Mouse (Mus musculus) mouse trophoblast stem cell (cell line): ENCODE results near the gene Frmd5.
"Not testable (repeated sequence)": the region's sequence is repeated elsewhere in the genome, so short reads cannot be mapped to it uniquely, and the experiment has no call there.

Experiments
- in situ Hi-C, 2 experiments: fragments of 300-500 bp; cut with MseI, MboI; formaldehyde crosslinking; loops; 2 replicates in 1 of 2; 3 replicates in 1 of 2; pipeline ENCODE4 v1.15.1; 2025

Gene Frmd5

DNA sequence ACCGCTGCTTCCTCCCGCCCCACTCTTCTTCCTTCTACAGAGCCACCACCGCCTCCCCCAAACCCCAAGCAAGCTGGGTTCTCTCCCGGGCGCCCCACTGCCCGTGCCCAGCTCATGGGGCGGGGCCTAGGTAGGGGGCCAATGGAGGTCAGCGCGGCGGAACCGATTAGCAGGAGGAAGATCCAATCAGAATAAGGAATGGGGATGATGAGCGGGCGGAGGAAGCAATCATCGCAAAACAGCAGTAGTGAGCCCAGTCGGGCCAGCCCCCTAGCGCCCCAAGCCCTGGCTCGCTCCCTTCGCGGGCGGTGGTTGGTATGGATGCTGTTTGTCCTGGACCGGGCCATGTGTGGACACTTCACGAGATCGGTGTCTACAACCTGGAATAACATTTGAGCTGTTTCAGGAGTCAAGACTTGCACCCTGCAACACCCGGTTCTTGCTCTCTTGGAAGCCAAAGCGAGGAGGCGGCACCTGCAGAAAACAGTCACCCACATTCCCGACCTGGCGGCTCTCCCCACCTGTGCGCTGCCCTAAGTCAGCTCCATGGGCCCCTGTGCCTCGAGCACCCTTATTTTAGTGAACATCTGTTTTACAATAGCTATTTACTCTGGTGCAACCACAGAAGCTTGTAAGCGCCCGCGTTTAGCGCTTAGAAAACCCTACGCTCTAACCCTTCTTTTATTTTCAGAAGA is at the start of gene Frmd5:
TSS of gene Frmd5 (minus strand) at position 129 of the 695 bp plus-strand sequence.
- in situ Hi-C loops = no loop called here

GRCm38 (mm10) chr2:121853974-121854373 is 47.1 kb upstream of the Frmd5 start:
- in situ Hi-C loops = no loop called here

DNA sequence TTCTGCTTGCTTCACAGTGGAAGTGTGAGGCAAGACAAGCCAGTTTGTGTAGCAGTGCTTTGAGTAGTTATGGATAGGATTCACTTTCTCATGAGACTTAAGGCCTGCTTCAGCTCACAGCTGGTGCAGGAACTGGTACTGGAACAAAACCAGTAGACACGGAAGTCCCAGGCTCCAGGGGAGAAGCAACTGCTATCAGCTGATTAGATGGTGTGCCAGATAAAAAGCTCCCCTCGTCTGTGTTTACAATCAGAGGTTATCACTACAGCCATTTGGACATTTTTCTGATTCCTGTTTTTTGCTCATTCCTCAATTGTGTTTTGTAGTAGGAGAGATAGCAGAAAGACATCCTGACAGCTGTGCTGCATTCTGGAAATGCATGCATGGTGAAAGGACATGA is 45.2 kb upstream of the Frmd5 start:
- in situ Hi-C loops = no loop called here

DNA sequence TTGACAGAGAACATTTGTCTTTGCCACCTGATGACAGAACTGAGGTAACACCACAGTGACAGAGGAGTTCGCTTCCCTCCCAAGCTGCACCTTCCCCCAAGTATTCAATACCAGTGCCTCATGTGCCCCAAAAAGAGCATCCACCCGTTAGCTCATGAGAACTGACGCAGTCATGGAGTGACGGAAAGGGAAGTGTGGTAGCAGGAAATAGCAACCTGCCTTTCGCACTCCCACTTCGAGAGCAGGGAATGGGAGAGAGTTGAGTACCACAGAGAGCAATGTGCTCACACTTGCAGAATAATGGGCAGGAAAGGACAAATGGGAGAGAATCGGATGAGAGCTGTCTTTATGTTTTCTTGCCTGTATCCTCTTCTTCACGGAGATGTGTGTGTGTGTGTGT is 39.2 kb upstream of the Frmd5 start:
- in situ Hi-C loops = no loop called here

- in situ Hi-C loops = no loop called here
These were observed 35.4 kb upstream of the Frmd5 start for GRCm38 (mm10) chr2:121842249-121842648.

DNA sequence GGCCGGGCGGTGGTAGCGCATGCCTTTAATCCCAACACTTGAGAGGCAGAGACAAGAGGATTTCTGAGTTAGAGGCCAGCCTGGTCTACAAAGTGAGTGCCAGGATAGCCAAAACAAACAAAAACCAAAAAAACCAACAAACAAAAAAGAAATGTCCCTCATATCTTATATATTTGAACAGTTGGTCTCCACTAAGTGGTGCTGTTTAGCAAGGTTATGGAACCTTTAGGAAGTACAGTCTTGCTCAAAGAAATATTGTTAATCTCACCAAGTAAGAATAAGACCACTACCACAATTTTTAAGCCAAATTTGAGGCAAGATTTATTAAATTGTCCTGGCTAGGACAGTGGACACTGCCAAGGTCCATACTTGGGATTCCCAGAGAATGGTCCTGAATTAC is 34.6 kb upstream of the Frmd5 start:
- in situ Hi-C loops = no loop called here

GRCm38 (mm10) chr2:121834926-121835325 is 28.0 kb upstream of the Frmd5 start:
- in situ Hi-C loops = loop anchor here in 1 of 2 experiments (10.0 kb wide), 1 partner anchor 260 kb away; no protein-coding TSS in a partner anchor

DNA sequence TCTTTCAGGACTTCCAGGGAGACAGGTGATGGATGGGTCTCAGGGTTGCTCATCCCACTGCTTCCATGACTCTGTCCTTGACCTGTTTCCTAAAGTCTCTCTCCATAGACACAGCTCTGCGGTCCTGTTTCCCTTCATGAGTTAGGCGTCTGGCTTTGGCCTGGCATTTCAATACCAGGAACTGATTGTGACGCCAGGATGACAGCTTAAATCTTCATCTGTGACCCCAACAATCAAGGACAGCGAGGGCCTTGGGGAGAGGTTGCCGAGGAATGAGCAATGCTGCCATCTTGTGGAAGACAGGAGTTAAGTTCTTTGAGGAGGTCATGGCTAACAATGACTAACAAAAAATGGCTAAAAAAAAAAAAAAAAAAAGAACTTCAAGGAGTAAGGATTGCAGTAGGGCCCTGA is 25.6 kb upstream of the Frmd5 start:
- in situ Hi-C loops = loop anchor here in 1 of 2 experiments (10.0 kb wide), 1 partner anchor 258 kb away; no protein-coding TSS in a partner anchor

GRCm38 (mm10) chr2:121828411-121828810 is 21.5 kb upstream of the Frmd5 start:
- in situ Hi-C loops = no loop called here

DNA sequence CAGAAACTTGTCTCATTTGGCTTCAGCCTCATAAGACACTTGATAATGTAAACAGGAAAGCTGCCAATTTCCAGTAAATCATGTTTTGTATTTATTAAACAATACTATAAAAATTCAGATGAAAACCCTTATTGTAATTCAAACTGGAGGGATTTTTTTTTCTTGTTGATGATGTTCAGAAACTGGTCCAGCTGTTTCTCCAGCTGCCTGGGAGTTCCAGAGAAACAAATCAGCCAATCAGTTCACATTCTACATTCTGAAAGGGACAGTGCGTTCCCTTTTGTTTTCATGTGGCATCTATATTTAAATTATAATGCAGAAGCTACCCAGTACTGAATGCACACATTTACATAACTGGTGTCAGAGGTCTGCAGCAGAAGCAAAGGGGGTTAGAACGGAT is 19.3 kb upstream of the Frmd5 start:
- in situ Hi-C loops = no loop called here

DNA sequence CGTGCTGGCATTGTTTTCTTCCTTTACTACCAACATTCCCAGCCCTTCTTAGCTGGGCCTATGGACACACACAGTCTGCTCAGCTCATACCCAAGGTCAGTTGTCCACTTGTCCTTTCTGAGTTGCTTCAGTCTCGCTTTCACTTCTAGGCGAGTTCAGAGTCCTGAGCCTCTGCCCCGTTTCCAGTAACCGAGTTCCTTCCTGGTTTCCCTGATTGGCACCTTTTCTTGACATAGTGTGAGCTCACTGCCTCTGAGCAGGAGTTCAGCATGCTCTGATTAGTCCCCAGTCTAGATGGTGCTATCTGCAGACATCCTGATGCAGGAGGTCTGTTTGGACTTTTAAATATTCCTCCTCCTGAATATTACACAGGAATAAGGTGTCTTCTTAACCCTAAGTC is 17.8 kb upstream of the Frmd5 start:
- in situ Hi-C loops = no loop called here

DNA sequence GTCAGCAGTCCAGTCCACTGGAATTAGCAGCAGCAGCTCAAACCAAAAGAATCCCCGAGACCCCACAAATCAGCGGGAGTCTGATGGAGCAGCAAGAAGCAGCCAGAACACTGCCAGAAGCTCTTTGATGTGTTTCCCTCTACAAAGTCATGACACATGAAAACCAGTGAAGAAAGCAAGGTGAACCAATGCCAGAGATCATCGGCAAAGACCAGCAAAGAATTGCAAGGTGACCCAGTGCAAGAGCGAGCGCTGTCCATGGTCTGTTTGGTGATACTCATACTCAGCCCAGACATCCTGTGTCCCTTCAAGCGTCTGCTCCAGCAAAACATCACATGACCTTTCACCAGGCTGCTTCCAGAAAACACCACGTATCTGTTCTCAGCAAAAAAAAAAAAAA is 14.9 kb upstream of the Frmd5 start:
- in situ Hi-C loops = no loop called here

- in situ Hi-C loops = not testable (repeated sequence)
These were observed 4.0 kb upstream of the Frmd5 start for GRCm38 (mm10) chr2:121810876-121811275.

DNA sequence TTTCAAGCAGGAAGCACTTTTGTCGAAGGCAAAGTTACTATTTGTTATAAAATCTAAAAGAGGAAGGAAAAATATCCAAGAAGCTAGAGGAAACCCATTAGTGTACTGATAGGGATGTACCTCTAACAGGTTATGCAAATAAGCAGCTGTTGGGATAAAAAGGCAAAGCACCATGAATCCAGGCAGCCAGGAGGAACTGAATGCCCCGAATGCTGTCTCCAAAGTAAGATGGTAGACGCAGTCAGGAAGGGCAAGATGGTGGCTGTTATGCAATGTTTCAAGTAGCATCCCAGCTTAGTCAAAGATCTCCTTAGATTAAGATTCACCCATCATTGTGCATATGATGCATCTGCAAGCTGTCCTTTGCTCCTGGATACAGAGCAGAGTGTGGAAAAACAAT is 2.2 kb upstream of the Frmd5 start:
- in situ Hi-C loops = no loop called here

- in situ Hi-C loops = no loop called here
These were observed 530 bp downstream of the Frmd5 start for GRCm38 (mm10) chr2:121806171-121806943.

DNA sequence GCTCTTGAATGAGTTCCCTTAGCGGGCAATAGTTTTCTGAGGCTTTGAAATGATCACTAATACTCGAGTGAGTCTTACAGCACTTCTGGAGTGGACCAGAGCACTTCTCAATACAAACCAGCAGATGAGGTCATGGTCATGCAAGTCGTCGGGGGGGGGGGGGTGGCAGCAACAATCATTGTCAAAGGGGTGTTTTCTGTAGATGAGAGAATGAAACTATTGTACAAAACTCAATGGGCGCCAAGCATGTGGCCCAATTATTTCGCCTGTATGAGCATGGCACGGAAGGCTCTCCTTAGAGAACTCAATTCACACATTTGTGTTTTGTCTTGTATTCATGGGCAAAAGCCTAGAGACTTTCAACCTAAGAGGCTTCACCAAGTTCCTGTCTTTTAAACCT is 7.8 kb downstream of the Frmd5 start:
- in situ Hi-C loops = no loop called here

GRCm38 (mm10) chr2:121795995-121796394 is 10.9 kb downstream of the Frmd5 start:
- in situ Hi-C loops = no loop called here

- in situ Hi-C loops = no loop called here
These were observed 17.1 kb downstream of the Frmd5 start for GRCm38 (mm10) chr2:121789777-121790176.

DNA sequence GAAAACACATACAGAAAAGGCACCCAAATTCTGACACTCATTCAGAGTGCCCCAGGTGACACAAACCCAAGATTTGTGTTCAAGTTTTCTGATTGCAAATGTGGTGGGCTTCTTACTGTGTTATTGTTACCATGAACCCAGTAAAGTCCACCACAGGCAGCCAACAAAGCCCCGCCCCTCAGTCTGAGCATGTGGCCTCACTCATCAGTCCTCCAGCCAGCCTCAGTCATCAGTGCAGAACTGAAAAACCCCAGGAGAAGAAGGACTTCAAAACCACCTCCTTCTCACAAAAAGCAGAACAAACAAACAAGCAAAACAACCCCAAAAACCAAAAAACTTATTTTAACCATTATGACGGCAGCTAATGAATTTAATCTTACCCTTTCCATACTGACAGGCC is 18.5 kb downstream of the Frmd5 start:
- in situ Hi-C loops = no loop called here

GRCm38 (mm10) chr2:121787767-121788166 is 19.1 kb downstream of the Frmd5 start:
- in situ Hi-C loops = no loop called here

DNA sequence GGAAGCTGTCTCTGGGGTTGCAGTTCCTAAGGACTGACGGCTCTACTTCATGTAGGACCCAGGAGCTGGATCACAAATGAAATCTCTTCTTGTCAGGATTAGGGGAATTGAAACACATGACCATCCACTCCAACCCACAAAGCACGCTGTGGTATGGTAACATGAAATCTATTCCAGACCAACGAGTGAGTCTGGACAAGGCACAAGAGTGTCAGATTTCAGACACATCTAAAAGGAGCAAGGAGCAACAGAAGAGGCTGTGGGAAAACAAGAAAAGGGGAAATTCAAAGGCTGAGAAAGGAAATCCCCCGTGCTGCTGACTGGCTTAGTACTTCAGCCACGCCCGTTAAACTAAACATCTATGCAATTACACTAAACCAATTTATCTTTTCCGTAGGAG is 19.6 kb downstream of the Frmd5 start:
- in situ Hi-C loops = no loop called here

DNA sequence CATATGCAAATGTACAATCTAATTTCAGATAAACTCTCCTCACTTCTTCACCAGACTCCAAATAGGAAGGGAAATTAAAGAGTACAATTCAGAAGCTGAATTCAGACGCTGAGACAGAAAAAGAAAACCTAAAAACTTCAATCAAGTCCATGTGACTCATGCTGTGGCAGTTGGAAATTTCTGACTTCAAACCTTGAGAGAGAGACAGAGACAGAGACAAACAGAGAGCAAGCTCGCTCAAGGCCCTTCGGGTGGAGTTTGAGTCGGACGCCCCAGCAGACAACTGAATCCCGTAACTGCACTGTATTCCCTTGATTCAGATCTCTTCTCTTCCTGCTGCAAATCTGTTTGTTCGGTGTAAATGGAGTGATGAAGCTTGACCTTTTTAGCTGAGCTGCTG is 30.7 kb downstream of the Frmd5 start:
- in situ Hi-C loops = no loop called here

- in situ Hi-C loops = no loop called here
These were observed 42.0 kb downstream of the Frmd5 start for GRCm38 (mm10) chr2:121764851-121765250.
